In genomic region chr1:36273288-36273687, GRCm38 (mm10) we compare ENCODE assay signal across 8 mouse cellular contexts. TPM values are rescaled to one million over a fixed set of nuclear protein-coding genes. Genes with fewer than 3 reads are reported as not detected.
DNase-seq lines count a peak whose midpoint lies in the region; ATAC-seq lines count a peak whose summit lies in the region.

No protein-coding gene starts in this region.

- H3K9ac ChIP-seq in heart, embryonic 12.5 days, result 0 out of 2 replicates have a peak overlapping the region, but pooled peaks have one; percentile 39

- peaks cover 43% of the 10 kb centered on the region; the same call in 1 of the 2 replicates for H3K79me2 ChIP-seq in macrophage (ENCODE audit: inconsistent target)

- H3K4me1 ChIP-seq in heart, embryonic 12.5 days (replicated peaks), result peaks cover 56% of the 10 kb centered on the region

- 0 out of 2 replicates have a peak overlapping the region, but pooled peaks have one; percentile 1 for H3K4me3 ChIP-seq in heart, embryonic 12.5 days
- peak overlapping the region; percentile 56 for H3K4me3 ChIP-seq in macrophage (ENCODE audit: inconsistent target)

- 8% methylated on average over 9 of the region's 9 CpGs for WGBS in heart, embryonic 12.5 days
- 4% methylated on average over 9 of the region's 9 CpGs for WGBS in macrophage (ENCODE audit: missing documents)

- peak; percentile 29 for DNase-seq in urinary bladder, postnatal 14 days (ENCODE audit: low spot score)
- no peak for DNase-seq in urinary bladder, postnatal 25 days (ENCODE audit: low spot score)
- DNase-seq in kidney, postnatal 25 days, result peak; percentile 76 to 89
- DNase-seq in frontal cortex, postnatal 36 days (ENCODE audit: low spot score in 2 of 2), result no peak
- no peak for DNase-seq in cerebellum, postnatal 10 days
- no peak for DNase-seq in layer of hippocampus, adult 8-10 months (ENCODE audit: low spot score in 2 of 2)

- H3K4me2 ChIP-seq in heart, embryonic 12.5 days, result peak overlapping the region; percentile 49

- H3K9me3 ChIP-seq in heart, embryonic 12.5 days (replicated peaks), result no peaks in the 10 kb centered on the region

- ATAC-seq in heart, embryonic 12.5 days (ENCODE audit: insufficient number of reproducible peaks, low FRiP score), result peak; percentile 38; the same call in 1 of the 2 replicates

- peaks cover 5% of the 10 kb centered on the region; the same call in 1 of the 2 replicates for H3K27me3 ChIP-seq in heart, embryonic 12.5 days (replicated peaks)

- H3K27ac ChIP-seq in heart, embryonic 12.5 days (ENCODE audit: poor library complexity, severe bottlenecking), result peak overlapping the region; percentile 61
- H3K27ac ChIP-seq in macrophage, result peak overlapping the region; percentile 84

- no peaks in the 10 kb centered on the region for H3K36me3 ChIP-seq in heart, embryonic 12.5 days
- H3K36me3 ChIP-seq in macrophage (ENCODE audit: inconsistent target), result peaks cover 12% of the 10 kb centered on the region

RNA-seq across cellular contexts. Expression of gene Neurl3, which starts 1.2 kb away (rescaled TPM):
- 2.4 and 2.6 TPM in 2 replicates for polyA plus RNA-seq in heart, embryonic 12.5 days (2016; fragmentation: Nextera tagmentation; extraction: Ambion mirVana)
- total RNA-seq in macrophage (2018; cell fraction: chromatin; rRNA removed), result 100 to 1,000 TPM in 25 of 26 experiments, 10 to 100 TPM in 1; 94.0 to 565 (median 215) TPM
- total RNA-seq in macrophage (2018; cell fraction: cytosol; rRNA removed), result 100 to 1,000 TPM in 22 of 26 experiments, 10 to 100 TPM in 4; 86.7 to 177 (median 113) TPM
- total RNA-seq in macrophage (2018; cell fraction: nucleus; rRNA removed), result 100 to 1,000 TPM; 107 to 483 (median 177) TPM
- 58.1 to 131 TPM (median 76.9 TPM) in 3 replicates for polyA plus RNA-seq in macrophage (2018)
- 1 to 10 TPM in 2 of 4 experiments, under 1 TPM in 2; 0.41 to 3.4 (median 1.2) TPM for total RNA-seq in layer of hippocampus, adult 8-10 months (2022)

RNA-seq across cellular contexts. Expression of gene Uggt1, which starts 28.8 kb away (rescaled TPM):
- 46.0 and 53.3 TPM in 2 replicates for polyA plus RNA-seq in heart, embryonic 12.5 days (2016; fragmentation: Nextera tagmentation; extraction: Ambion mirVana)
- 100 to 1,000 TPM in 15 of 26 experiments, 10 to 100 TPM in 11; 48.9 to 176 (median 111) TPM for total RNA-seq in macrophage (2018; cell fraction: chromatin; rRNA removed)
- 10 to 100 TPM; 15.0 to 71.0 (median 36.5) TPM for total RNA-seq in macrophage (2018; cell fraction: cytosol; rRNA removed)
- total RNA-seq in macrophage (2018; cell fraction: nucleus; rRNA removed), result 100 to 1,000 TPM in 7 of 26 experiments, 10 to 100 TPM in 19; 51.1 to 151 (median 79.1) TPM
- 43.9 to 55.5 TPM (median 53.5 TPM) in 3 replicates for polyA plus RNA-seq in macrophage (2018)
- 10 to 100 TPM; 33.6 to 53.2 (median 41.5) TPM for total RNA-seq in layer of hippocampus, adult 8-10 months (2022)

RNA-seq across cellular contexts. Expression of gene Arid5a, which starts 34.2 kb away (rescaled TPM):
- polyA plus RNA-seq in heart, embryonic 12.5 days (2016; fragmentation: Nextera tagmentation; extraction: Ambion mirVana), result 15.1 and 15.3 TPM in 2 replicates
- total RNA-seq in macrophage (2018; cell fraction: chromatin; rRNA removed), result 100 to 1,000 TPM in 21 of 26 experiments, 10 to 100 TPM in 5; 60.1 to 619 (median 140) TPM
- 100 to 1,000 TPM in 1 of 26 experiments, 10 to 100 TPM in 25; 17.5 to 148 (median 35.5) TPM for total RNA-seq in macrophage (2018; cell fraction: cytosol; rRNA removed)
- total RNA-seq in macrophage (2018; cell fraction: nucleus; rRNA removed), result 100 to 1,000 TPM in 17 of 26 experiments, 10 to 100 TPM in 9; 53.1 to 603 (median 117) TPM
- 4.5 to 30.1 TPM (median 23.6 TPM) in 3 replicates for polyA plus RNA-seq in macrophage (2018)
- 10 to 100 TPM; 18.1 to 22.0 (median 18.8) TPM for total RNA-seq in layer of hippocampus, adult 8-10 months (2022)

Comparison
In these comparisons a context has a peak if more than half of its experiments do, and no peak if none do; other contexts are left out.
1. DNase-seq: peak in urinary bladder, postnatal 14 days (single experiment) and kidney, postnatal 25 days (2 of 2); none in urinary bladder, postnatal 25 days (single experiment), frontal cortex, postnatal 36 days (0 of 2), cerebellum, postnatal 10 days (0 of 2) and layer of hippocampus, adult 8-10 months (0 of 2).
2. RNA of gene Neurl3, which starts 1.2 kb away (polyA plus RNA-seq): 58.1 to 131 TPM in macrophage; 2.4 to 2.6 TPM in heart, embryonic 12.5 days; every median in the first group is over 10 times any median in the second.